Mouse (Mus musculus): ENCODE measurements around the gene Apex1. TPM values are rescaled to one million over a fixed set of nuclear protein-coding genes. Genes with fewer than 3 reads are reported as not detected.

Gene Apex1
- polyA plus RNA-seq, 1 experiment from 2014 or later, result 246 TPM

Other genes with a start within 250 kb of the Apex1 start
- gene Olfr747, start 231.8 kb upstream of the Apex1 start, polyA plus RNA-seq (2016; fragmentation: Nextera tagmentation; extraction: Ambion mirVana), result not detected in 2 replicates
- gene Olfr748, start 217.6 kb upstream of the Apex1 start, polyA plus RNA-seq (2016; fragmentation: Nextera tagmentation; extraction: Ambion mirVana), result not detected in 2 replicates
- not detected in 2 replicates for gene Olfr749, start 179.9 kb upstream of the Apex1 start, polyA plus RNA-seq (2016; fragmentation: Nextera tagmentation; extraction: Ambion mirVana)
- gene Ttc5, start 139.4 kb upstream of the Apex1 start, polyA plus RNA-seq (2016; fragmentation: Nextera tagmentation; extraction: Ambion mirVana), result 97.7 and 105 TPM in 2 replicates
- 0.46 TPM in 1 of 2 replicates, not detected in the other for gene Ccnb1ip1, start 117.2 kb upstream of the Apex1 start, polyA plus RNA-seq (2016; fragmentation: Nextera tagmentation; extraction: Ambion mirVana)
- gene Parp2, start 117.1 kb upstream of the Apex1 start, polyA plus RNA-seq (2016; fragmentation: Nextera tagmentation; extraction: Ambion mirVana), result 50.8 and 50.9 TPM in 2 replicates
- 6.3 and 6.7 TPM in 2 replicates for gene Tep1, start 54.4 kb upstream of the Apex1 start, polyA plus RNA-seq (2016; fragmentation: Nextera tagmentation; extraction: Ambion mirVana)
- gene Klhl33, start 27.5 kb upstream of the Apex1 start, polyA plus RNA-seq (2016; fragmentation: Nextera tagmentation; extraction: Ambion mirVana), result 0.39 and 0.51 TPM in 2 replicates
- gene Osgep, start 75 bp upstream of the Apex1 start, polyA plus RNA-seq (2016; fragmentation: Nextera tagmentation; extraction: Ambion mirVana), result 108 and 122 TPM in 2 replicates
- 71.8 and 79.8 TPM in 2 replicates for gene Pip4p1, start 5.9 kb downstream of the Apex1 start, polyA plus RNA-seq (2016; fragmentation: Nextera tagmentation; extraction: Ambion mirVana)
- 38.2 and 39.5 TPM in 2 replicates for gene Pnp, start 6.1 kb downstream of the Apex1 start, polyA plus RNA-seq (2016; fragmentation: Nextera tagmentation; extraction: Ambion mirVana)
- not detected in 2 replicates for gene Gm49342, start 19.5 kb downstream of the Apex1 start, polyA plus RNA-seq (2016; fragmentation: Nextera tagmentation; extraction: Ambion mirVana)
- gene Pnp2, start 31.0 kb downstream of the Apex1 start, polyA plus RNA-seq (2016; fragmentation: Nextera tagmentation; extraction: Ambion mirVana), result 0.50 and 0.59 TPM in 2 replicates
- not detected in 2 replicates for gene Rnase10, start 82.8 kb downstream of the Apex1 start, polyA plus RNA-seq (2016; fragmentation: Nextera tagmentation; extraction: Ambion mirVana)
- gene Rnase9, start 116.9 kb downstream of the Apex1 start, polyA plus RNA-seq (2016; fragmentation: Nextera tagmentation; extraction: Ambion mirVana), result not detected in 2 replicates
- gene Rnase11, start 125.2 kb downstream of the Apex1 start, polyA plus RNA-seq (2016; fragmentation: Nextera tagmentation; extraction: Ambion mirVana), result not detected in 2 replicates
- gene Rnase12, start 132.7 kb downstream of the Apex1 start, polyA plus RNA-seq (2016; fragmentation: Nextera tagmentation; extraction: Ambion mirVana), result not detected in 2 replicates
- gene Olfr750, start 149.5 kb downstream of the Apex1 start, polyA plus RNA-seq (2016; fragmentation: Nextera tagmentation; extraction: Ambion mirVana), result not detected in 2 replicates
- 17.8 and 18.7 TPM in 2 replicates for gene Rnase4, start 166.1 kb downstream of the Apex1 start, polyA plus RNA-seq (2016; fragmentation: Nextera tagmentation; extraction: Ambion mirVana)
- gene Ang, start 166.2 kb downstream of the Apex1 start, polyA plus RNA-seq (2016; fragmentation: Nextera tagmentation; extraction: Ambion mirVana), result 3.7 and 4.4 TPM in 2 replicates
- not detected in 2 replicates for gene Eddm3b, start 189.5 kb downstream of the Apex1 start, polyA plus RNA-seq (2016; fragmentation: Nextera tagmentation; extraction: Ambion mirVana)
- gene Rnase6, start 198.9 kb downstream of the Apex1 start, polyA plus RNA-seq (2016; fragmentation: Nextera tagmentation; extraction: Ambion mirVana), result 0.46 TPM in 1 of 2 replicates, not detected in the other
- 0.72 TPM in 1 of 2 replicates, not detected in the other for gene Rnase1, start 221.8 kb downstream of the Apex1 start, polyA plus RNA-seq (2016; fragmentation: Nextera tagmentation; extraction: Ambion mirVana)
- not detected in 2 replicates for gene Rnase2b, start 237.3 kb downstream of the Apex1 start, polyA plus RNA-seq (2016; fragmentation: Nextera tagmentation; extraction: Ambion mirVana)